Mouse (Mus musculus) CH12.LX (cell line): ENCODE results near the gene Mknk2. TPM values are rescaled to one million over a fixed set of nuclear protein-coding genes. Genes with fewer than 3 reads are reported as not detected.
A peak's percentile ranks its signal among the peaks of the same experiment; 100 is the strongest.

Source experiments
- DNase-seq: peaks from one replicate; pipeline ENCODE4 v3.0.0-alpha.2; 2013; ENCODE audit errors: extremely low read depth
- H3K27ac ChIP-seq: 2 replicates; pipeline ENCODE4 v1.5.1; 2012; ENCODE audit warnings: low read depth, mild to moderate bottlenecking, control low read depth, moderate library complexity; ENCODE audit not compliant: insufficient read depth
- H3K27me3 ChIP-seq: replicated peaks from 2 replicates; pipeline ENCODE3; 2012; ENCODE audit warnings: inconsistent platforms
- H3K36me3 ChIP-seq, 2 experiments: replicated peaks in 1 of 2; 2 replicates each; pipeline versions ENCODE3 to v1.6.1; 2012; ENCODE audit warnings: inconsistent platforms in 1 of 2, low read length in 1 of 2, mild to moderate bottlenecking in 1 of 2, mixed read lengths in 1 of 2, moderate library complexity in 1 of 2; ENCODE audit not compliant: control insufficient read depth in 1 of 2, insufficient read depth in 1 of 2
- H3K4me1 ChIP-seq, 2 experiments: 2 replicates each; pipeline ENCODE4 v1.6.1; 2012; ENCODE audit warnings: inconsistent platforms in 1 of 2, moderate library complexity in 1 of 2; ENCODE audit not compliant: insufficient read depth in 2 of 2, control insufficient read depth in 1 of 2
- H3K4me2 ChIP-seq: 2 replicates; pipeline ENCODE4 v1.6.1; 2012; ENCODE audit warnings: low read depth, mild to moderate bottlenecking, control low read depth; ENCODE audit not compliant: poor library complexity, insufficient read depth, severe bottlenecking
- H3K4me3 ChIP-seq, 3 experiments: fragments of 150-350 bp in 1 of 3; sonication (generic) in 1 of 3; replicated peaks in 1 of 3; 2 replicates each; pipeline versions ENCODE3 to v1.5.1; 2011 to 2012; ENCODE audit warnings: low read depth in 2 of 3, low read length in 2 of 3, mild to moderate bottlenecking in 2 of 3, moderate library complexity in 2 of 3, control low read depth in 1 of 3, improper control_type of control experiment in 1 of 3, inconsistent platforms in 1 of 3, mixed read lengths in 1 of 3; ENCODE audit not compliant: poor library complexity in 1 of 3
- H3K79me2 ChIP-seq: replicated peaks from 2 replicates; pipeline ENCODE4 v1.6.1; 2012; ENCODE audit warnings: mild to moderate bottlenecking, moderate library complexity; ENCODE audit not compliant: control insufficient read depth, poor library complexity, insufficient read depth, severe bottlenecking; ENCODE audit errors: extremely low read depth
- H3K9ac ChIP-seq: 2 replicates; pipeline ENCODE4 v1.6.1; 2012; ENCODE audit warnings: low read depth, mild to moderate bottlenecking, control low read depth, moderate library complexity; ENCODE audit not compliant: insufficient read depth
- H3K9me3 ChIP-seq: replicated peaks from 2 replicates; pipeline ENCODE3; 2012; ENCODE audit warnings: low read length, inconsistent platforms, mixed read lengths
- CHD1 ChIP-seq: IDR thresholded peaks from 2 replicates; pipeline ENCODE4 v1.6.1; 2012; ENCODE audit warnings: low read depth, low read length, improper control_type of control experiment, inconsistent platforms
- CTCF ChIP-seq, 2 experiments: IDR thresholded peaks in 1 of 2; conservative IDR thresholded peaks in 1 of 2; 2 replicates each; pipeline ENCODE4 v1.5.1; 2011 to 2012; ENCODE audit warnings: low read depth in 2 of 2, low read length in 2 of 2, improper control_type of control experiment in 1 of 2, inconsistent platforms in 1 of 2, mild to moderate bottlenecking in 1 of 2, moderate library complexity in 1 of 2
- ETS1 ChIP-seq: conservative IDR thresholded peaks from 2 replicates; pipeline ENCODE4 v1.6.1; 2012; ENCODE audit warnings: low read depth, mild to moderate bottlenecking, inconsistent platforms, low read length, improper control_type of control experiment, moderate library complexity
- GABPA ChIP-seq: IDR thresholded peaks from 2 replicates; pipeline ENCODE4 v1.6.1; 2012; ENCODE audit warnings: low read depth, low read length, improper control_type of control experiment, inconsistent platforms; ENCODE audit not compliant: insufficient replicate concordance
- HCFC1 ChIP-seq: IDR thresholded peaks from 2 replicates; pipeline ENCODE4 v1.6.1; 2012; ENCODE audit warnings: low read depth, mild to moderate bottlenecking, inconsistent platforms, low read length, improper control_type of control experiment
- IRF4 ChIP-seq: IDR thresholded peaks from 2 replicates; pipeline ENCODE4 v1.6.1; 2014; ENCODE audit warnings: low read depth, mild to moderate bottlenecking, inconsistent platforms, low read length, improper control_type of control experiment
- JUN ChIP-seq: IDR thresholded peaks from 2 replicates; pipeline ENCODE4 v1.6.1; 2011; ENCODE audit warnings: low read depth, mild to moderate bottlenecking, low read length, improper control_type of control experiment, moderate library complexity; ENCODE audit not compliant: insufficient read depth
- JUND ChIP-seq: conservative IDR thresholded peaks from 2 replicates; pipeline ENCODE4 v1.6.1; 2011; ENCODE audit warnings: low read depth, low read length, improper control_type of control experiment
- KAT2A ChIP-seq: IDR thresholded peaks from 2 replicates; pipeline ENCODE4 v1.6.1; 2012; ENCODE audit warnings: low read length, improper control_type of control experiment, inconsistent platforms; ENCODE audit not compliant: insufficient replicate concordance
- MAFK ChIP-seq: IDR thresholded peaks from 2 replicates; pipeline ENCODE4 v1.6.1; 2011; ENCODE audit warnings: low read length, improper control_type of control experiment; ENCODE audit not compliant: insufficient replicate concordance
- MAZ ChIP-seq: IDR thresholded peaks from 2 replicates; pipeline ENCODE4 v1.6.1; 2012; ENCODE audit warnings: low read depth, mild to moderate bottlenecking, inconsistent platforms, low read length, improper control_type of control experiment, moderate library complexity
- MEF2A ChIP-seq: IDR thresholded peaks from 2 replicates; pipeline ENCODE4 v1.6.1; 2014; ENCODE audit warnings: low read depth, mild to moderate bottlenecking, inconsistent platforms, low read length, improper control_type of control experiment, borderline replicate concordance
- MXI1 ChIP-seq: IDR thresholded peaks from 2 replicates; pipeline ENCODE4 v1.6.1; 2011; ENCODE audit warnings: mild to moderate bottlenecking, low read depth, low read length, improper control_type of control experiment
- MYC ChIP-seq: IDR thresholded peaks from 2 replicates; pipeline ENCODE4 v1.6.1; 2011; ENCODE audit warnings: low read depth, mild to moderate bottlenecking, improper control_type of control experiment, low read length
- NELFE ChIP-seq: IDR thresholded peaks from 2 replicates; pipeline ENCODE4 v1.6.1; 2011; ENCODE audit warnings: low read depth, low read length, improper control_type of control experiment
- NRF1 ChIP-seq: IDR thresholded peaks from 2 replicates; pipeline ENCODE4 v1.6.1; 2014; ENCODE audit warnings: low read depth, mild to moderate bottlenecking, inconsistent platforms, low read length, improper control_type of control experiment, moderate library complexity
- PAX5 ChIP-seq: IDR thresholded peaks from 2 replicates; pipeline ENCODE4 v1.6.1; 2012; ENCODE audit warnings: low read length, inconsistent platforms, mixed read lengths
- POLR2A ChIP-seq: IDR thresholded peaks from 2 replicates; pipeline ENCODE4 v1.6.1; 2011; ENCODE audit warnings: low read depth, mild to moderate bottlenecking, improper control_type of control experiment, low read length
- RAD21 ChIP-seq: IDR thresholded peaks from 2 replicates; pipeline ENCODE4 v1.6.1; 2011; ENCODE audit warnings: low read depth, mild to moderate bottlenecking, low read length, improper control_type of control experiment, moderate library complexity
- RCOR1 ChIP-seq: conservative IDR thresholded peaks from 2 replicates; pipeline ENCODE4 v1.6.1; 2012; ENCODE audit warnings: low read depth, mild to moderate bottlenecking, inconsistent platforms, low read length, improper control_type of control experiment
- SIN3A ChIP-seq: IDR thresholded peaks from 2 replicates; pipeline ENCODE4 v1.6.1; 2012; ENCODE audit warnings: low read length, improper control_type of control experiment, inconsistent platforms
- TBP ChIP-seq: conservative IDR thresholded peaks from 2 replicates; pipeline ENCODE4 v1.6.1; 2011; ENCODE audit warnings: low read depth, low read length, improper control_type of control experiment
- TCF12 ChIP-seq: IDR thresholded peaks from 2 replicates; pipeline ENCODE4 v1.6.1; 2014; ENCODE audit warnings: low read depth, mild to moderate bottlenecking, inconsistent platforms, low read length, improper control_type of control experiment
- UBTF ChIP-seq: IDR thresholded peaks from 2 replicates; pipeline ENCODE4 v1.6.1; 2012; ENCODE audit warnings: low read depth, mild to moderate bottlenecking, inconsistent platforms, low read length, improper control_type of control experiment, moderate library complexity
- USF1 ChIP-seq: IDR thresholded peaks from 2 replicates; pipeline ENCODE4 v1.6.1; 2014; ENCODE audit warnings: low read depth, mild to moderate bottlenecking, inconsistent platforms, low read length, improper control_type of control experiment
- USF2 ChIP-seq: conservative IDR thresholded peaks from 2 replicates; pipeline ENCODE4 v1.6.1; 2011; ENCODE audit warnings: low read depth, low read length, improper control_type of control experiment
- ZKSCAN1 ChIP-seq: IDR thresholded peaks from 2 replicates; pipeline ENCODE4 v1.6.1; 2012; ENCODE audit warnings: low read depth, inconsistent platforms, low read length, improper control_type of control experiment, borderline replicate concordance
- ZMIZ1 ChIP-seq: IDR thresholded peaks from 2 replicates; pipeline ENCODE4 v1.6.1; 2012; ENCODE audit warnings: low read depth, mild to moderate bottlenecking, inconsistent platforms, low read length, improper control_type of control experiment
- ZNF384 ChIP-seq: IDR thresholded peaks from 2 replicates; pipeline ENCODE4 v1.6.1; 2012; ENCODE audit warnings: low read depth, low read length, improper control_type of control experiment, inconsistent platforms
- dilution Hi-C: fragments of 300-500 bp; cut with MboI; formaldehyde crosslinking; loops from 2 replicates; pipeline ENCODE4 v1.14.3; 2020; ENCODE audit warnings: low sequenced_read_pairs; ENCODE audit not compliant: extremely low pct_unique_long_range_greater_than_20kb, extremely low pct_ligation_motif_present
- in situ Hi-C: fragments of 300-500 bp; cut with MboI; formaldehyde crosslinking; loops from 3 replicates; pipeline ENCODE4 v1.14.3; 2019; ENCODE audit warnings: low sequenced_read_pairs, low pct_ligation_motif_present, low pct_unique_long_range_greater_than_20kb, mixed read lengths
- polyA plus RNA-seq: library from polyadenylated mRNA; unstranded; fragments of >175 nt; gene quantifications from 2 replicates; pipeline ENCODE4 v1.2.1, GENCODE M21; 2012; ENCODE audit warnings: low read depth; ENCODE audit not compliant: insufficient read length
- total RNA-seq, 2 experiments: library from RNA; depleted of rRNA; stranded (reverse); fragments of 300-350 nt in 1 of 2; fragments of >200 nt in 1 of 2; gene quantifications; 2 replicates each; pipeline ENCODE4 v1.2.3; 2012 to 2014

Mknk2 gene
- total and polyA plus RNA-seq, 3 experiments: 91.5 to 199 (median 138) TPM

DNA sequence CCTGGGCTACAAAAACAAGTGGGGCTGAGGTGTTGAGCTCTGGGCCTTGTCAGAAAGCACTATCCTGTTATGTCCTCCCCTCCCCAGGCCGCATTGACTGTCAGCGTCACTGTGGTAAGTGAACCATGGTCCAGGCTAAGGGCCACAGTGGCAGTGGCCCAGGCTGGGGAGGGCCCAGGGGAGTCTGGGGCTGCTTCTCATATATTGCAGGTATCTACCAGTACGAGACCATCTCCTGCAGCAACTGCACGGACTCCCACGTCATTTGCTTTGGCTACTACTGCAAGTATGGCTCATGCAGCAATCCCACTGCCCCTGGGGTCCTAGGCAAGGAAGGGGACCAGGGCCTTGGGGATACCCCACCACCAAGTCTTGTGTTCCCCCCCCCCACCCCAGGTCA lies 25.7 kb upstream of the Mknk2 start:
- Histone ChIP-seq H3K27ac (peak overlapping the region; percentile 33; the same call in 1 of the 2 replicates), H3K27me3 (no peaks in the 10 kb centered on the region), H3K4me3 (peak overlapping the region; percentile 78 to 85 (median 78)), H3K79me2 (peaks cover 14% of the 10 kb centered on the region), H3K4me2 (peak overlapping the region; percentile 86), H3K36me3 (peaks cover 32 to 50% of the 10 kb centered on the region in 2 experiments), H3K9me3 (no peaks in the 10 kb centered on the region), H3K9ac (peak overlapping the region; percentile 81; the same call in 1 of the 2 replicates), H3K4me1 (peaks cover 15 to 34% of the 10 kb centered on the region in 2 experiments)
- in situ Hi-C loops (no loop called here), dilution Hi-C loops (no loop called here)
- TF ChIP-seq RCOR1: no peak
- no peak for TF ChIP-seq ZKSCAN1
- TF ChIP-seq NRF1: no peak
- TF ChIP-seq UBTF: no peak
- no peak for TF ChIP-seq MAFK
- no peak for TF ChIP-seq ZMIZ1
- TF ChIP-seq IRF4: no peak
- TF ChIP-seq SIN3A: no peak
- TF ChIP-seq TCF12: no peak
- no peak for TF ChIP-seq CTCF (conservative IDR thresholded peaks at IDR 0.05 in 1 of 2, IDR thresholded peaks at IDR 0.05 in 1 of 2; ENCODE audit: low read depth in 2 of 2, low read length in 2 of 2)
- no peak for TF ChIP-seq TBP
- TF ChIP-seq ZNF384: no peak
- no peak for TF ChIP-seq POLR2A
- TF ChIP-seq RAD21: no peak
- TF ChIP-seq CHD1: no peak
- no peak for DNase-seq

DNA sequence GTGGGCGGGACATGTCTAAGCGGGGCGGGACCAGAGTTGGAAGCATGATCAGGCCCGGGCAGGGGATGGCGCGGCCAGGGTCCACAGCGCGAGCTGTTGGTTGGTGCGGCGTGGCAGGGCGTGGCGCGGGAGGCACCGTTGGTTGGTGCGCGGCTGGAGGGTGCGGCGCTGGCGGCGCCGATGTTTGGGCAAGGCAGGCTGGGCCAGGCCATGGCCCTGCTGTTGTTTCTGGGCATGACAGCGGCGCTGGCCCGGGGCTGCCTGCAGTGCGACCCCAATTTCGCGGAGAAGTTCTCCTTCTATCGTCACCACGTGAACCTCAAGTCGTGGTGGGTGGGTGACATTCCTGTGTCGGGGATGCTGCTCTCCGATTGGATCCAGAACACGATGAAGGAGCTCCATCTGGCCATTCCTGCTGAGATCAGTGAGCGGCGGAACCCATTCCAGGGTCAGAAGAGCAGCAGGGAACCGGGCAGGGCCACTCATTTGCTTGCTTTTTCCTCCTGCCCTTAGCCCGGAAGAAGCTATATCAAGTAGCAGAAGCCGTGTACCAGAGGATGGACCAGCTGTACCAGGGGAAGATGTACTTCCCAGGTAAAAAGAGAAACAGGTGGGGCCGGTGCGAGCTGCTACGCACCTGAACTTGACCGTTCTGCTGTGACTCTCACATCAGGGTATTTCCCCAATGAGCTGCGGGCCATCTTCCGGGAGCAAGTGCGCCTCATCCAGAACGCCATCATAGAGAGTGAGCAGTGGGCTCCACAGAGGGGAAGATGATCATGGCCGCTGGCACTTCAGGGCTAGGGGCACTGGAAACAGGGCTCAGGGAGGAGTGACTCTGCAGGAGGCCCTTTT lies 24.9 kb upstream of the Mknk2 start:
- peaks cover 24 to 43% of the 10 kb centered on the region in 2 experiments for H3K4me1 ChIP-seq
- dilution Hi-C loops: no loop called here
- peak overlapping the region; percentile 86 for H3K4me2 ChIP-seq
- H3K4me3 ChIP-seq: peak overlapping the region; percentile 78 to 85 (median 78)
- H3K79me2 ChIP-seq: peaks cover 23% of the 10 kb centered on the region
- H3K27ac ChIP-seq: peak overlapping the region; percentile 61
- no peaks in the 10 kb centered on the region for H3K27me3 ChIP-seq
- no peaks in the 10 kb centered on the region for H3K9me3 ChIP-seq
- in situ Hi-C loops: no loop called here
- peaks cover 23 to 50% of the 10 kb centered on the region in 2 experiments for H3K36me3 ChIP-seq
- peak overlapping the region; percentile 81 for H3K9ac ChIP-seq
- peak; percentile 92 for DNase-seq
- TF ChIP-seq UBTF (no peak), SIN3A (peak; percentile 93), USF2 (no peak), ETS1 (no peak; the same call in 1 of the 2 replicates), RAD21 (no peak), NELFE (no peak), GABPA (no peak), POLR2A (peak; percentile 21; the same call in 1 of the 2 replicates), NRF1 (peak; percentile 60), HCFC1 (no peak; the same call in none of the 2 replicates), JUN (no peak), USF1 (no peak), RCOR1 (no peak), MAZ (no peak), MEF2A (no peak), PAX5 (no peak), MYC (peak; percentile 19; the same call in 1 of the 2 replicates), ZKSCAN1 (no peak), MXI1 (peak; percentile 94), JUND (no peak), TCF12 (no peak; the same call in 1 of the 2 replicates), KAT2A (no peak), TBP (no peak)
